Mouse (Mus musculus) hindbrain, postnatal 0 days (tissue): Measurements from ENCODE around the gene Il4. TPM values are rescaled to one million over a fixed set of nuclear protein-coding genes. Genes with fewer than 3 reads are reported as not detected.
A peak's percentile ranks its signal among the peaks of the same experiment; 100 is the strongest.

Source experiments
- ATAC-seq: fragments of 200-750 bp; cut with Nextera tagmentation; 2 replicates; pipeline ENCODE4 v1.8.0; 2017; ENCODE audit warnings: mild to moderate bottlenecking, moderate TSS enrichment, moderate library complexity
- DNase-seq: peaks from one replicate; pipeline ENCODE4 v3.0.0-alpha.2; 2015; ENCODE audit warnings: low spot score
- H3K27ac ChIP-seq: fragments of 300-500 bp; sonication (generic); 2 replicates; pipeline ENCODE4 v1.5.1; 2014; ENCODE audit warnings: mild to moderate bottlenecking
- H3K27me3 ChIP-seq: fragments of 300-500 bp; sonication (generic); 2 replicates; pipeline ENCODE4 v1.6.1; 2014; ENCODE audit warnings: low read length, mixed read lengths; ENCODE audit not compliant: insufficient read depth
- H3K36me3 ChIP-seq: fragments of 300-500 bp; sonication (generic); 2 replicates; pipeline ENCODE4 v1.6.1; 2014; ENCODE audit warnings: low read length, mixed read lengths; ENCODE audit not compliant: insufficient read depth
- H3K4me1 ChIP-seq: fragments of 300-500 bp; sonication (generic); 2 replicates; pipeline ENCODE4 v1.6.1; 2014; ENCODE audit warnings: antibody characterized with exemption, low read length, mixed read lengths; ENCODE audit not compliant: insufficient read depth
- H3K4me2 ChIP-seq: fragments of 300-500 bp; sonication (generic); 2 replicates; pipeline ENCODE4 v1.6.1; 2014; ENCODE audit warnings: low read depth, mild to moderate bottlenecking, low read length, moderate library complexity, mixed read lengths
- H3K4me3 ChIP-seq: fragments of 300-500 bp; sonication (generic); 2 replicates; pipeline ENCODE4 v1.5.1; 2014; ENCODE audit warnings: low read length
- H3K9ac ChIP-seq: fragments of 300-500 bp; sonication (generic); replicated peaks from 2 replicates; pipeline ENCODE4 v1.6.1; 2014; ENCODE audit warnings: mild to moderate bottlenecking, low read length, moderate library complexity, mixed read lengths
- H3K9me3 ChIP-seq: fragments of 300-500 bp; sonication (generic); 2 replicates; pipeline ENCODE4 v1.6.1; 2016; ENCODE audit warnings: low read length, mixed read lengths
- CTCF ChIP-seq: IDR thresholded peaks from 2 replicates; pipeline ENCODE4 v1.5.1; 2016; ENCODE audit warnings: antibody characterized with exemption, control low read depth, low read depth
- WGBS: fragments of 180-500 bp; shearing (Covaris S2); extraction: QIAGEN DNeasy Blood & Tissue Kit; methylation state at CpG from one replicate; pipeline ENCODE4 v1.1.7; 2014; 5-methylcytosine and 5-hydroxymethylcytosine counted together
- polyA plus RNA-seq: library from polyadenylated mRNA; unstranded; fragments of >200 nt; fragmentation: Nextera tagmentation; extraction: Ambion mirVana; gene quantifications from 2 replicates; pipeline ENCODE4 v1.2.1, GENCODE M21; 2015
- total RNA-seq: library from RNA; depleted of rRNA; stranded (reverse); fragments of >200 nt; gene quantifications from 2 replicates; pipeline ENCODE4 v1.2.3, GENCODE M21; 2014

The Il4 gene
- total and polyA plus RNA-seq, 2 experiments from 2014 or later, result 3.9 TPM; not detected in 1

DNA sequence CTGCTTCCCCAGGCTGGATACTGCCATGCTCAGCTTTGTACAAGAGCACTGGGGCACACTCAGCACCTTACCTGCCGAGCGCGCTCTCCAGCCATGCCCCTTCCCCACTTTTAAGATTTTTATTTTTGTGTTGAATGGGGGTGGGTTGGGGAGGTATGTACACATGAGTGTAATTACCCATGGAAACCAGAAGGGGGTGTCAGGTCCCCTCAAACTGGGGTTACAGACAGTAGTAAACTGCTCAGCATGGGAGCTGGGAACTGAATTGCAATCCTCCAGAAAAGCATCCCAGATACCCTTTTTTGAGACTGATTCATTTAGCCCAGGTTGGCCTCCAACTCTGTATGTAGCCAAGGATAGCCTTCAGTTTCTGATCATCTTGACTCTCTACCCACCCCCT is 13.5 kb downstream of the Il4 start:
- no peak overlapping the region for H3K9ac ChIP-seq
- peaks cover 19% of the 10 kb centered on the region; the same call in 1 of the 2 replicates for H3K36me3 ChIP-seq
- TF ChIP-seq CTCF, result peak; percentile 34; the same call in 1 of the 2 replicates
- H3K27me3 ChIP-seq, result no peaks in the 10 kb centered on the region
- DNase-seq (no peak), ATAC-seq (no peak)
- no peak overlapping the region for H3K4me3 ChIP-seq
- H3K4me1 ChIP-seq, result no peaks in the 10 kb centered on the region
- WGBS, result 98% methylated on average over 3 of the region's 3 CpGs
- H3K9me3 ChIP-seq, result no peaks in the 10 kb centered on the region
- H3K27ac ChIP-seq, result no peak overlapping the region
- H3K4me2 ChIP-seq, result no peak overlapping the region

- no peak for ATAC-seq
- 84% methylated on average over 5 of the region's 5 CpGs for WGBS
- Histone ChIP-seq H3K9me3 (no peaks in the 10 kb centered on the region), H3K36me3 (peaks cover 71% of the 10 kb centered on the region), H3K9ac (no peak overlapping the region), H3K4me2 (no peak overlapping the region), H3K27ac (no peak overlapping the region), H3K4me1 (no peaks in the 10 kb centered on the region), H3K4me3 (no peak overlapping the region), H3K27me3 (no peaks in the 10 kb centered on the region)
- no peak for DNase-seq
- TF ChIP-seq CTCF, result no peak
These were observed 27.4 kb downstream of the Il4 start for GRCm38 (mm10) chr11:53591116-53591515.

DNA sequence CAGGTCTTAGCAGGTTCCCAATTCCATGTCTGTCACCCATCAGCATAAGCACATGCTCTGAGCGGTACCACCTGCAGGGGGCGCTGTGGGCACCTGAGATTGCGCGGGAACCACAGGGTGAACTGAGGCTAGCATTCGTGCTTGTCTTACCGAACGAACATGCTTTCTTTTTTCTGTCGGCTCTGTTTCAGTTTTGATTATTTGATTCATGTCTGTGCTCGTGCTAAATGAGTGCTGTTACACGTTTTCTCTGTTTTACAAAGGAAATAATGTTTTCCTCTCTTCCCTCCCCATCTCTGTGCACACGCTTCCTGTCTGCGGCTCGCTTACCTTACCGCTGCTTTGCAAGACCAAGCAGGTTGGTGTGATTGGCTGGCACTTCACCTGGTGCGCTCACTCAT is 28.1 kb downstream of the Il4 start:
- Histone ChIP-seq H3K27ac (no peak overlapping the region), H3K27me3 (no peaks in the 10 kb centered on the region), H3K9me3 (no peaks in the 10 kb centered on the region), H3K4me2 (no peak overlapping the region), H3K4me3 (no peak overlapping the region), H3K36me3 (peaks cover 71% of the 10 kb centered on the region), H3K9ac (no peak overlapping the region), H3K4me1 (no peaks in the 10 kb centered on the region)
- ATAC-seq (no peak), DNase-seq (peak; percentile 53)
- TF ChIP-seq CTCF, result peak; percentile 74
- 49% methylated on average over 15 of the region's 15 CpGs for WGBS

GRCm38 (mm10) chr11:53588279-53588678 is 30.2 kb downstream of the Il4 start:
- ATAC-seq, result no peak

GRCm38 (mm10) chr11:53585510-53585909 is 33.0 kb downstream of the Il4 start:
- H3K4me2 ChIP-seq, result no peak overlapping the region
- H3K27me3 ChIP-seq, result no peaks in the 10 kb centered on the region
- no peak overlapping the region for H3K27ac ChIP-seq
- H3K4me3 ChIP-seq, result no peak overlapping the region
- H3K4me1 ChIP-seq, result no peaks in the 10 kb centered on the region
- no peaks in the 10 kb centered on the region for H3K9me3 ChIP-seq
- H3K36me3 ChIP-seq, result peaks cover 55% of the 10 kb centered on the region
- no peak overlapping the region for H3K9ac ChIP-seq
- TF ChIP-seq CTCF, result no peak
- 97% methylated on average over 6 of the region's 6 CpGs for WGBS
- DNase-seq (no peak), ATAC-seq (no peak)

More at GRCm38 (mm10) chr11:53588279-53588678, 30.2 kb downstream of the Il4 start:
- WGBS, result 81% methylated on average over 8 of the region's 8 CpGs
- DNase-seq, result no peak
- Histone ChIP-seq H3K4me3 (no peak overlapping the region), H3K9me3 (no peaks in the 10 kb centered on the region), H3K27me3 (no peaks in the 10 kb centered on the region), H3K36me3 (peaks cover 67% of the 10 kb centered on the region), H3K9ac (no peak overlapping the region), H3K4me2 (no peak overlapping the region), H3K4me1 (no peaks in the 10 kb centered on the region), H3K27ac (no peak overlapping the region)
- no peak for TF ChIP-seq CTCF

DNA sequence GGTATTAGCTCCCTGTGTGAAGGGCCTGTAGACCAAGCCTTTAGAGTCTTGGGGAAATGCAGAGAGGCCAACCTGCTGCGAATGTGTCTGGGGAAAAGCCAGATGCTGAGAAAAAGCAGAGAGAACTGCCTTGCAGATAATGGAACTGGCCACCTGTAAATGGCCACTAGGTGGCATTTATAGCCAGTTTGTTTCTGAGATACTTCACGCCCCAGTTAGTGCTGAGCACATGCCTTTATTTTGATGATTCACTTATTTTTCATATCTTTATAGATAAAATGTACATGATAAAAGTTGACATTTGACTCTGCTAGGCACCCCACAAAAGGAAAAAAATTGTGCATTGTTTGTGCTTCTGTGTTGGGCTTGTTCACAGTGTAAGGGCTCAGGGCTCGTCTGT is 33.6 kb downstream of the Il4 start:
- Histone ChIP-seq H3K4me3 (no peak overlapping the region), H3K36me3 (peaks cover 54% of the 10 kb centered on the region), H3K27ac (no peak overlapping the region), H3K27me3 (no peaks in the 10 kb centered on the region), H3K4me2 (no peak overlapping the region), H3K4me1 (no peaks in the 10 kb centered on the region), H3K9me3 (no peaks in the 10 kb centered on the region), H3K9ac (no peak overlapping the region)
- ATAC-seq, result peak; percentile 55; the same call in 1 of the 2 replicates
- TF ChIP-seq CTCF, result peak; percentile 80
- peak; percentile 69 for DNase-seq
- 65% methylated on average over 3 of the region's 3 CpGs for WGBS

DNA sequence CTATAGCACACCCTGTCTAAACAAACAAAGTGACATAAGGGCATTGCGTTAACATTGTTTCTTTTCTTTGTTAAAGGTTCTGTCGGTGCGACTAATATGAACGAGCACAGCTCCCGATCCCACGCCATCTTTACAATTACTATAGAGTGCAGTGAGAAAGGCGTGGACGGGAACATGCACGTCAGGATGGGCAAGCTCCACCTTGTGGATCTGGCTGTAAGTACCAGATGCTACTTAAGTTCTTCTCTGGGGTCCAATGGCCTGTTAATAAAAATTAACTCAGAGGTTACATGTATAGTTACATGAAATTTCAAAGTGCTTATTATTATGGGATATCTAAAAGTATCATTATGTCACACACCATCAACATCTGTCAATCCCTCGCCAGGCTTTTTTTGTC is 35.3 kb downstream of the Il4 start:
- peak; percentile 59 for TF ChIP-seq CTCF
- Histone ChIP-seq H3K4me3 (no peak overlapping the region), H3K36me3 (peaks cover 49% of the 10 kb centered on the region), H3K9ac (no peak overlapping the region), H3K27me3 (no peaks in the 10 kb centered on the region), H3K4me2 (no peak overlapping the region), H3K9me3 (no peaks in the 10 kb centered on the region), H3K4me1 (no peaks in the 10 kb centered on the region), H3K27ac (no peak overlapping the region)
- DNase-seq, result peak; percentile 35
- ATAC-seq, result no peak
- WGBS, result 57% methylated on average over 10 of the region's 10 CpGs
